7 mouse cellular contexts compared by ENCODE assay signal in genomic region chr9:43115431-43116133, GRCm38 (mm10). TPM values are rescaled to one million over a fixed set of nuclear protein-coding genes. Genes with fewer than 3 reads are reported as not detected.
DNase-seq lines count a peak whose midpoint lies in the region; ATAC-seq and TF ChIP-seq lines count a peak whose summit lies in the region.

No protein-coding gene starts in this region.

- TF ChIP-seq RAD21 in CH12.LX (IDR thresholded peaks at IDR 0.05; ENCODE audit: low read depth, low read length) = no peak

- dilution Hi-C loops in CH12.LX (cut with MboI; ENCODE audit: extremely low pct_ligation_motif_present, extremely low pct_unique_long_range_greater_than_20kb, low sequenced_read_pairs) = no loop called here

- H3K4me2 ChIP-seq in CH12.LX (ENCODE audit: insufficient read depth, low read depth, poor library complexity, severe bottlenecking) = peak overlapping the region; percentile 94
- peak overlapping the region; percentile 80 for H3K4me2 ChIP-seq in hindbrain, embryonic 11.5 days (replicated peaks; ENCODE audit: low read depth, low read length)
- H3K4me2 ChIP-seq in liver, embryonic 11.5 days = peak overlapping the region; percentile 70

- TF ChIP-seq CTCF in CH12.LX (conservative IDR thresholded peaks at IDR 0.05 in 1 of 2, IDR thresholded peaks at IDR 0.05 in 1 of 2; ENCODE audit: low read depth in 2 of 2, low read length in 2 of 2) = no peak
- no peak for TF ChIP-seq CTCF in ES-Bruce4 (IDR thresholded peaks at IDR 0.05; ENCODE audit: low read depth, low read length)

- H3K27ac ChIP-seq in CH12.LX (ENCODE audit: insufficient read depth, low read depth) (no peak overlapping the region), ES-Bruce4 (ENCODE audit: insufficient read depth, low read length) (no peak overlapping the region)
- H3K27ac ChIP-seq in hindbrain, embryonic 11.5 days (ENCODE audit: low read depth, low read length) = no peak overlapping the region
- no peak overlapping the region for H3K27ac ChIP-seq in liver, embryonic 11.5 days (ENCODE audit: low read depth, low read length)

- H3K4me3 ChIP-seq in CH12.LX (replicated peaks in 1 of 3; ENCODE audit: low read depth in 2 of 3, low read length in 2 of 3, poor library complexity in 1 of 3) (peak overlapping the region in 2 of 3 experiments; percentile 52 to 89), ES-Bruce4 (ENCODE audit: low read depth, low read length) (peak overlapping the region; percentile 73)
- peak overlapping the region; percentile 69 for H3K4me3 ChIP-seq in hindbrain, embryonic 11.5 days (ENCODE audit: low read depth, low read length)
- peak overlapping the region; percentile 60 for H3K4me3 ChIP-seq in liver, embryonic 11.5 days (ENCODE audit: low read depth, low read length)

- H3K27me3 ChIP-seq in CH12.LX (replicated peaks) = no peaks in the 10 kb centered on the region
- no peaks in the 10 kb centered on the region for H3K27me3 ChIP-seq in ES-Bruce4 (ENCODE audit: control insufficient read depth, insufficient read depth, low read length, poor library complexity, severe bottlenecking)
- H3K27me3 ChIP-seq in hindbrain, embryonic 11.5 days (ENCODE audit: control insufficient read depth, insufficient read depth, low read length) = no peaks in the 10 kb centered on the region
- H3K27me3 ChIP-seq in liver, embryonic 11.5 days (replicated peaks; ENCODE audit: control insufficient read depth, insufficient read depth, low read length) = peaks cover 25% of the 10 kb centered on the region

- ATAC-seq in hindbrain, embryonic 11.5 days (ENCODE audit: low FRiP score) = no peak
- no peak for ATAC-seq in liver, embryonic 11.5 days (replicated peaks; ENCODE audit: low FRiP score)

- in situ Hi-C loops in CH12.LX (cut with MboI; ENCODE audit: low pct_ligation_motif_present, low pct_unique_long_range_greater_than_20kb, low sequenced_read_pairs) = no loop called here

- H3K9me3 ChIP-seq in CH12.LX (replicated peaks; ENCODE audit: low read length) (no peaks in the 10 kb centered on the region), ES-Bruce4 (replicated peaks; ENCODE audit: control insufficient read depth, insufficient read depth, low read length, poor library complexity, severe bottlenecking) (no peaks in the 10 kb centered on the region)
- no peaks in the 10 kb centered on the region for H3K9me3 ChIP-seq in hindbrain, embryonic 11.5 days (ENCODE audit: control insufficient read depth, low read length)
- no peaks in the 10 kb centered on the region for H3K9me3 ChIP-seq in liver, embryonic 11.5 days (ENCODE audit: control insufficient read depth, low read length)

- 0 out of 4 replicates have a peak, but pooled peaks cover 0 to 2% of the 10 kb centered on the region in 2 experiments for H3K4me1 ChIP-seq in CH12.LX (ENCODE audit: control insufficient read depth in 1 of 2, insufficient read depth in 2 of 2)
- no peaks in the 10 kb centered on the region for H3K4me1 ChIP-seq in ES-Bruce4 (ENCODE audit: control insufficient read depth, insufficient read depth, low read length)
- no peaks in the 10 kb centered on the region; the same call in 1 of the 2 replicates for H3K4me1 ChIP-seq in hindbrain, embryonic 11.5 days (replicated peaks; ENCODE audit: control insufficient read depth, insufficient read depth, low read length)
- H3K4me1 ChIP-seq in liver, embryonic 11.5 days (replicated peaks; ENCODE audit: control insufficient read depth, insufficient read depth, low read length) = peaks cover 4% of the 10 kb centered on the region; the same call in 1 of the 2 replicates

- TF ChIP-seq POLR2A in CH12.LX (IDR thresholded peaks at IDR 0.05; ENCODE audit: low read depth, low read length) (no peak), ES-Bruce4 (IDR thresholded peaks at IDR 0.05; ENCODE audit: insufficient read depth, low read length) (no peak)

- no peaks in the 10 kb centered on the region for H3K79me2 ChIP-seq in CH12.LX (replicated peaks; ENCODE audit: control insufficient read depth, extremely low read depth, insufficient read depth, poor library complexity, severe bottlenecking)

- TF ChIP-seq EP300 in CH12.LX (IDR thresholded peaks at IDR 0.05; ENCODE audit: low read length) = no peak
- no peak for TF ChIP-seq EP300 in ES-Bruce4 (IDR thresholded peaks at IDR 0.05; ENCODE audit: insufficient read depth, low read depth, low read length)

- WGBS in hindbrain, embryonic 11.5 days = 20% methylated on average over 12 of the region's 12 CpGs
- WGBS in liver, embryonic 11.5 days = 30% methylated on average over 12 of the region's 12 CpGs

- H3K9ac ChIP-seq in CH12.LX (ENCODE audit: insufficient read depth, low read depth) (peak overlapping the region; percentile 91), ES-Bruce4 (ENCODE audit: low read depth, poor library complexity, severe bottlenecking) (peak overlapping the region; percentile 60)
- peak overlapping the region; percentile 90 for H3K9ac ChIP-seq in hindbrain, embryonic 11.5 days (ENCODE audit: low read depth, low read length)
- H3K9ac ChIP-seq in liver, embryonic 11.5 days (ENCODE audit: low read depth, low read length) = peak overlapping the region; percentile 54

- peaks cover 0 to 9% of the 10 kb centered on the region in 2 experiments for H3K36me3 ChIP-seq in CH12.LX (replicated peaks in 1 of 2; ENCODE audit: control insufficient read depth in 1 of 2, insufficient read depth in 1 of 2, low read length in 1 of 2)
- no peaks in the 10 kb centered on the region; the same call in 1 of the 2 replicates for H3K36me3 ChIP-seq in ES-Bruce4 (ENCODE audit: control insufficient read depth, insufficient read depth, low read length, poor library complexity, severe bottlenecking)
- no peaks in the 10 kb centered on the region for H3K36me3 ChIP-seq in hindbrain, embryonic 11.5 days (ENCODE audit: control insufficient read depth, insufficient read depth, low read length)
- no peaks in the 10 kb centered on the region for H3K36me3 ChIP-seq in liver, embryonic 11.5 days (ENCODE audit: control insufficient read depth, insufficient read depth, low read length)

- DNase-seq in CH12.LX (ENCODE audit: extremely low read depth) = no peak
- DNase-seq in hindbrain, embryonic 11.5 days (ENCODE audit: low spot score) = no peak
- DNase-seq in liver, embryonic 11.5 days (ENCODE audit: low spot score) = no peak
- DNase-seq in right cerebral cortex, postnatal 14 days = no peak
- DNase-seq in left cerebral cortex, adult 11 months (ENCODE audit: low spot score) = no peak
- DNase-seq in thymus, postnatal 10 days (ENCODE audit: low spot score in 2 of 2) = no peak

TF ChIP-seq in CH12.LX, 34 proteins besides CTCF, POLR2A, EP300 and RAD21:
- TF ChIP-seq IRF4 (IDR thresholded peaks at IDR 0.05; ENCODE audit: low read depth, low read length) (no peak), TBP (conservative IDR thresholded peaks at IDR 0.05; ENCODE audit: low read depth, low read length) (no peak), ZKSCAN1 (IDR thresholded peaks at IDR 0.05; ENCODE audit: borderline replicate concordance, low read depth, low read length) (no peak), TCF12 (IDR thresholded peaks at IDR 0.05; ENCODE audit: low read depth, low read length) (no peak), POLR2AphosphoS2 (IDR thresholded peaks at IDR 0.05; ENCODE audit: low read depth, low read length) (no peak), ETS1 (conservative IDR thresholded peaks at IDR 0.05; ENCODE audit: low read depth, low read length) (no peak), MYC (IDR thresholded peaks at IDR 0.05; ENCODE audit: low read depth, low read length) (no peak), RCOR1 (conservative IDR thresholded peaks at IDR 0.05; ENCODE audit: low read depth, low read length) (no peak), SIN3A (IDR thresholded peaks at IDR 0.05; ENCODE audit: low read length) (no peak; the same call in 1 of the 2 replicates), MAZ (IDR thresholded peaks at IDR 0.05; ENCODE audit: low read depth, low read length) (no peak)

RNA-seq across cellular contexts. Expression of gene Tmem136, which starts 0.8 kb away (rescaled TPM):
- total RNA-seq in CH12.LX (2012; rRNA removed) = 2.3 and 3.8 TPM in 2 replicates
- 0.17 and 0.38 TPM in 2 replicates for total RNA-seq in CH12.LX (2014; rRNA removed)
- 0.34 and 0.52 TPM in 2 replicates for polyA plus RNA-seq in CH12.LX (2012; ENCODE audit: insufficient read length, low read depth)
- polyA plus RNA-seq in ES-Bruce4 (2011; ENCODE audit: insufficient read depth, insufficient read length, low read depth, missing spikeins) = 10.0 and 10.5 TPM in 2 replicates
- polyA plus RNA-seq in hindbrain, embryonic 11.5 days (2014; fragmentation: Nextera tagmentation; extraction: Ambion mirVana) = 16.9 and 19.2 TPM in 2 replicates
- polyA plus RNA-seq in liver, embryonic 11.5 days (2014; fragmentation: Nextera tagmentation; extraction: Ambion mirVana) = 3.5 and 3.7 TPM in 2 replicates

RNA-seq across cellular contexts. Expression of gene Arhgef12, which starts 8.5 kb away (rescaled TPM):
- total RNA-seq in CH12.LX (2012; rRNA removed) (8.7 and 10.4 TPM in 2 replicates), CH12.LX (2014; rRNA removed) (4.7 and 4.9 TPM in 2 replicates)
- polyA plus RNA-seq in CH12.LX (2012; ENCODE audit: insufficient read length, low read depth) (7.8 and 9.4 TPM in 2 replicates), ES-Bruce4 (2011; ENCODE audit: insufficient read depth, insufficient read length, low read depth, missing spikeins) (42.6 and 45.6 TPM in 2 replicates)
- polyA plus RNA-seq in hindbrain, embryonic 11.5 days (2014; fragmentation: Nextera tagmentation; extraction: Ambion mirVana) = 11.6 and 22.5 TPM in 2 replicates
- 5.7 and 7.0 TPM in 2 replicates for polyA plus RNA-seq in liver, embryonic 11.5 days (2014; fragmentation: Nextera tagmentation; extraction: Ambion mirVana)
